Mouse (Mus musculus): ENCODE measurements around the gene Trex2.
"Not testable (repeated sequence)": the region's sequence is repeated elsewhere in the genome, so short reads cannot be mapped to it uniquely, and the experiment has no call there.

Trex2 gene

DNA sequence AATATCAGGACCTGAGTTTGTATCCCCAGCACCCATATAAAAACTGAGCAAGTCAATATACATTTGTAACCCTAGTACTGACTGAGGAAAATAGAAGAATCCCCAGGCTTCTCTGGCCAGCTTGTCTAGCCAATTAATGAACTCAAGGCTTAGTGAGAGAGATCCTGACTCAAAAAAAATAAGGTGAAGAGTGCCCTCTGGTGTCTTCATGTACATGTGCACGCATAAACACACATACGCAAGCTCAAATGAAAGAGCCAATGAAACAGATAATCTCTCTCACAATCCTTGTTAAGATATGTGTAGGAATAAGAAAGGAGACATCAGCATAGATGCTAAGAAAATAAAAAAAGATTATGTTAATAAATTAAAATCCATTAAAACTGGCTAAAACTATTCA lies 5.1 kb downstream of the Trex2 start:
- no peak for DNase-seq (ENCODE audit: low spot score)

GRCm38 (mm10) chrX:73412767-73413166 lies 22.4 kb downstream of the Trex2 start:
- DNase-seq (ENCODE audit: low spot score) = peak; percentile 4

DNA sequence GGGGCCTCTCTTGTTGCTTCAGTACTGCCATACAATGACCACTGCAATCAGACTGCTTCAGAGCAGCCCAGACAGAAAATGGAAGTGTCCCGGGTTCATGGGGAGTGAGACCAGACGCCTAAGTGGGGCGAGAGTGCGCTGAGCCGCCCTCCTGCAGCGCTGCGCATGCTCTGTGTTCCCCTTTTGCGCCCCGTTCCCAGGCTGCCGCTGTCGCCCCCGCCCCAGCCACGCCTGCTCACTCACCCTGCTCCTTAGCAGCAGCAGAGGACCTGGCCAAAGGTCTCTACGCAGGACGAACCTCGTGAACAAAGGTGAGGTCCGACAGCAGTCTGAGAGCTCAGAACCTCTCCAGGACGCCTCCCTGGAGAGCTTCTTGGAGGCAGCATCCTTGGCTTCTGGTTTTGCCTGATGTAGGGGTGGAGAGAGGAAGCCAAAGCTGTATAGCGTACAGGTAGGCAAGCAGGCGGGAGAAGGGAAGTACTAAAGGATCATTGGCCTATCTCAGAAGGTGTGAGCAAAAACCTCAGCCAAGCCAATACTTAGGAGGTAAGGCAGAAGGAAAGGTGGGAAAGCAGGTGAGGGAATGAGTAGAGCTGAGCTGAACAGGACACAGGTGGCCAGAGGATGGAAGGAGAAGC lies 24.1 kb downstream of the Trex2 start, which contains the start of gene Zfp92:
TSS of gene Zfp92 (plus strand) at position 217 of the 638 bp plus-strand sequence.
- DNase-seq (ENCODE audit: low spot score) = peak; percentile 13

GRCm38 (mm10) chrX:73401616-73402015 lies 33.5 kb downstream of the Trex2 start:
- DNase-seq (ENCODE audit: low spot score) = no peak

GRCm38 (mm10) chrX:73400951-73401350 lies 34.2 kb downstream of the Trex2 start:
- DNase-seq (ENCODE audit: low spot score) = no peak

- not testable (repeated sequence) for DNase-seq (ENCODE audit: low spot score)
These were observed 36.5 kb downstream of the Trex2 start, which contains the start of gene Gm18336 for GRCm38 (mm10) chrX:73398636-73399035. Gene Gm18336, minus strand, starts transcription at chrX:73398736.

DNA sequence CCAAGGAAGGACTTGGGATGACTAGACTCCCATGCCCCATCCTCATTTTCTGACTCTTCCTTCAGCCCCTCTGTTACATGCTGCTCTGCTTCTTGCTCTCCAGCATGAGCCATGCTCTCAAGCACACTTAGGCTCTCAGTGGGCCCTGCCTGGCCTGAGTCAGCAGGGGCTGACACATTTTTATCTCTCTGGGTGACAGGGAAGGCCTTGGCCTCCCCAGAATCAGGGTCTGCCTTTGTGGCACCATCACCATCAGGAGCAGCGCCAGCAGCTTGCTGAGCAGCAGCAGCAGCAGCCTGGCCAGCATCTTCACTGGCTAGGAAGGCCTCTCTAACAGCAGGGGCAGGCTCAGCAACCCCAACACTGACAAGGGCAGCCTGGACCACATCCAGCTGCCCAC lies 38.7 kb downstream of the Trex2 start:
- no peak for DNase-seq (ENCODE audit: low spot score)

- no peak for DNase-seq (ENCODE audit: low spot score)
These were observed 43.7 kb downstream of the Trex2 start for GRCm38 (mm10) chrX:73391481-73391880.

DNA sequence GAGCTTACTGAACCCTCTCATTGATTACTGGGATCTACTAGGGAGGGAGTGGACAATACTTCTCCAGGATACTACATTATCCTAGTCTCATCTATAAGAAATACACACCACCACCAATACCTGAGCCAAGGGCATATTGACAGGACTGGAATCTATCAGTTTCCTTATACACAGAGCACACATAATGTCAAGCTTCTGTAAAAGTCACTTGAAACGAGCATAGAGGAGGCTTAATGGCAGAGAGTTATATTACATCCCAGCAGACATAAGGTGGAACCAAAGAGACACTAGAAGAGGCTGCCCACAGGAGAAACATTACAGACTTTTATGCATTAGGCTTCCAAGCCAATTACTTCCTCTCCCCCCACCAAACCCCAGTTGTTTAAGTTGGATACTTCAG lies 50.2 kb downstream of the Trex2 start:
- no peak for DNase-seq (ENCODE audit: low spot score)

DNA sequence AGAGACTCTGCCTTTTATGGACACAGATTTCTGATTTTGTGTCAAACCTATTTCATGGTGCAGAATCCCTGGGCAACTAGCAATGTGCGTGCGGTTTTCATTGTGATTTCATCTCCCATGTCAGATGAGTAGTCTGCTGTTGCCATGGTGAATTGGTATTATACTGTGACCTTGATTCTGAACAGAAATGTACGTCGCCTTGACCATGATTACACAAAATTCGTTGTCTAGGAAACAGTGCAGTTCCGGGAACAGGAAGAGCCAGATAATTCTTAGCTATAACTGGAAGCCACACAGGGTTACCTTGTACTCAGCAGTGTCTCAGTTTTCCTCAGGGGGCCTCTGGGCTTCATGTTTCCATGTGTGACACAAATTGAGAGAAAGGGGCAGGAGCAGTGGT lies 50.7 kb downstream of the Trex2 start:
- no peak for DNase-seq (ENCODE audit: low spot score)
